Mouse (Mus musculus) embryonic facial prominence, embryonic 15.5 days (tissue): Measurements from ENCODE around the gene 1700061G19Rik. TPM values are rescaled to one million over a fixed set of nuclear protein-coding genes. Genes with fewer than 3 reads are reported as not detected.

Source experiments
- ATAC-seq: fragments of 200-750 bp; cut with Nextera tagmentation; 2 replicates; pipeline ENCODE4 v1.8.0; 2017; ENCODE audit warnings: low read depth, moderate TSS enrichment; ENCODE audit not compliant: insufficient number of reproducible peaks, low FRiP score, low TSS enrichment
- H3K27ac ChIP-seq: fragments of 300-500 bp; sonication (generic); replicated peaks from 2 replicates; pipeline ENCODE4 v1.5.1; 2015; ENCODE audit warnings: mild to moderate bottlenecking, inconsistent platforms
- H3K27me3 ChIP-seq: fragments of 300-500 bp; sonication (generic); 2 replicates; pipeline ENCODE4 v1.6.1; 2015; ENCODE audit warnings: inconsistent platforms
- H3K36me3 ChIP-seq: fragments of 300-500 bp; sonication (generic); 2 replicates; pipeline ENCODE4 v1.6.1; 2015; ENCODE audit warnings: mild to moderate bottlenecking, inconsistent platforms
- H3K4me1 ChIP-seq: fragments of 300-500 bp; sonication (generic); 2 replicates; pipeline ENCODE4 v1.6.1; 2015; ENCODE audit warnings: inconsistent platforms
- H3K4me2 ChIP-seq: fragments of 300-500 bp; sonication (generic); replicated peaks from 2 replicates; pipeline ENCODE4 v1.6.1; 2015; ENCODE audit warnings: mild to moderate bottlenecking, inconsistent platforms
- H3K4me3 ChIP-seq: fragments of 300-500 bp; sonication (generic); replicated peaks from 2 replicates; pipeline ENCODE4 v1.5.1; 2015; ENCODE audit warnings: mild to moderate bottlenecking, inconsistent platforms
- H3K9ac ChIP-seq: fragments of 300-500 bp; sonication (generic); 2 replicates; pipeline ENCODE4 v1.6.1; 2015; ENCODE audit warnings: inconsistent platforms
- H3K9me3 ChIP-seq: fragments of 300-500 bp; sonication (generic); replicated peaks from 2 replicates; pipeline ENCODE4 v1.6.1; 2016; ENCODE audit warnings: inconsistent platforms
- WGBS: fragments of 180-500 bp; shearing (Covaris S2); methylation state at CpG from one replicate; pipeline ENCODE4 v1.1.7; 2015; 5-methylcytosine and 5-hydroxymethylcytosine counted together
- polyA plus RNA-seq: library from polyadenylated mRNA; unstranded; fragments of >200 nt; fragmentation: Nextera tagmentation; extraction: Ambion mirVana; gene quantifications from 2 replicates; pipeline ENCODE4 v1.2.1, GENCODE M21; 2015

1700061G19Rik gene
- polyA plus RNA-seq, 1 experiment from 2014 or later = 0.27 TPM

DNA sequence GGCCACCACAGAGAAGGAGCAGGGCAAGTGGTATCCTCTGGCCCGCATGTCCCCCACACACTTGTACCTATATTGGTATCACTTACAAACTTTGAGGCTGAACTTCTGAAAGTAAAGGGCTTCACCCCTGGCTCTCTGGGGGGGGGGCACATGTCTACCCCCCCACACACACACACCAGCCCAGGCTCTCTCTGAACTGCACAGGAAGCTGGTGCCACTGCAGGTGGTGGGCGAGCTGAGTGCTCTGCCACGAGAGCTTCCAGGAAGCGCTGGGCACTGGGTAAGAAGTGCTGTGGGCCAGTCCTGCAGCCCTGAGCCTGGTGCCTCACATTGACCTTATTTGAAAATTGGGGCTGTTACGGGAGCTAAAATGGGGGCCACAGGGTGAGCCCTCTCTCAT is 31.6 kb upstream of the 1700061G19Rik start:
- Histone ChIP-seq H3K36me3 (no peaks in the 10 kb centered on the region), H3K9ac (no peak overlapping the region), H3K9me3 (no peaks in the 10 kb centered on the region), H3K4me3 (no peak overlapping the region), H3K4me2 (no peak overlapping the region), H3K27ac (no peak overlapping the region), H3K4me1 (no peaks in the 10 kb centered on the region), H3K27me3 (no peaks in the 10 kb centered on the region)
- no peak for ATAC-seq
- 78% methylated on average over 5 of the region's 5 CpGs for WGBS

GRCm38 (mm10) chr17:56848785-56849184 is 26.5 kb upstream of the 1700061G19Rik start:
- Histone ChIP-seq H3K4me2 (no peak overlapping the region), H3K27ac (no peak overlapping the region), H3K4me3 (no peak overlapping the region), H3K27me3 (no peaks in the 10 kb centered on the region), H3K4me1 (no peaks in the 10 kb centered on the region), H3K9ac (no peak overlapping the region), H3K36me3 (no peaks in the 10 kb centered on the region), H3K9me3 (no peaks in the 10 kb centered on the region)
- no peak for ATAC-seq
- 80% methylated on average over 5 of the region's 5 CpGs for WGBS

DNA sequence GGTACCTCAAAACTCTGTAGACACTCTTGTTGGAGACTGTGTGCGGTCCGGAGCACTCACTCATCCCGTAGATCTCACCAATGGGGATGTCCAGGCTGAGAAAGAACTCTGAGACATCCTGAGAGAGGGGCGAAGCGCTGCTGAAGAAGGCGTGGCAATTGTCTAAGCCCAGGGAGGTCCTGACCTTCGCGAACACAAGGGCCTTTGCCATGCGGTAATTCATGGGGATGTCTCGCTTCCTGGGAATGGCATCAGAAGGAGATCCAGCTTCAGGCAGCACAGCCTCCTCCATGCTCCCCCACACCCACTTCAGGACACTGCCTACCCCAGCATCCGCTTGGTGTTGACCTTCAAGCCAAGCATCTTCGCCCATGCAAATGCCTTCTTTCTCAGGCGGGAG is 25.6 kb upstream of the 1700061G19Rik start:
- H3K4me3 ChIP-seq = no peak overlapping the region
- H3K27ac ChIP-seq = no peak overlapping the region
- no peaks in the 10 kb centered on the region for H3K36me3 ChIP-seq
- H3K4me1 ChIP-seq = no peaks in the 10 kb centered on the region
- H3K27me3 ChIP-seq = no peaks in the 10 kb centered on the region
- H3K4me2 ChIP-seq = no peak overlapping the region
- 83% methylated on average over 13 of the region's 13 CpGs for WGBS
- no peak for ATAC-seq
- no peak overlapping the region for H3K9ac ChIP-seq
- H3K9me3 ChIP-seq = no peaks in the 10 kb centered on the region

- no peaks in the 10 kb centered on the region for H3K4me1 ChIP-seq
- H3K27me3 ChIP-seq = no peaks in the 10 kb centered on the region
- 68% methylated on average over 3 of the region's 3 CpGs for WGBS
- no peak overlapping the region for H3K27ac ChIP-seq
- no peak overlapping the region for H3K4me3 ChIP-seq
- H3K4me2 ChIP-seq = no peak overlapping the region
- no peak for ATAC-seq
- no peaks in the 10 kb centered on the region for H3K9me3 ChIP-seq
- no peaks in the 10 kb centered on the region for H3K36me3 ChIP-seq
- H3K9ac ChIP-seq = no peak overlapping the region
Observed at GRCm38 (mm10) chr17:56851167-56851566, 24.1 kb upstream of the 1700061G19Rik start.

DNA sequence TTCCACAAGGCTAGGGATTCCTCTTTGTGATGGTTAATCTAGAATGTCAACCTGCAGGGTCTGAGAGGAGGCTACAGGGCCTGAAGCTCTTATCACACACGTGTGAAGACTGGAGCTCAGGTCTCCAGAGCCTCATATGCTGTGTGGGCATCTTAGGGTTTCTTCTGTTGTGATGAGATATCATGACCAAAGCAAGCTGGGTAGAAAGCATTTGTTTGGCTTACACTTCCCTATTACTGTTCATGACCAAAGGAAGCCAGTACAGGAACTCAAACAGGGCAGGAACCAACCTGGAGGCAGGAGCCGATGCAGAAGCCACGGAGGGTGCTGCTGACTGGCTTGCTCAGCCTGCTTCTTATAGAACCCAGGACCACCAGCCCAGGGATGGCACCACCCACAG is 19.9 kb upstream of the 1700061G19Rik start:
- 69% methylated on average over 3 of the region's 3 CpGs for WGBS
- no peak overlapping the region for H3K4me2 ChIP-seq
- no peaks in the 10 kb centered on the region for H3K36me3 ChIP-seq
- no peaks in the 10 kb centered on the region for H3K4me1 ChIP-seq
- no peak overlapping the region for H3K4me3 ChIP-seq
- no peaks in the 10 kb centered on the region for H3K27me3 ChIP-seq
- H3K27ac ChIP-seq = no peak overlapping the region
- H3K9ac ChIP-seq = no peak overlapping the region
- no peaks in the 10 kb centered on the region for H3K9me3 ChIP-seq
- no peak for ATAC-seq

DNA sequence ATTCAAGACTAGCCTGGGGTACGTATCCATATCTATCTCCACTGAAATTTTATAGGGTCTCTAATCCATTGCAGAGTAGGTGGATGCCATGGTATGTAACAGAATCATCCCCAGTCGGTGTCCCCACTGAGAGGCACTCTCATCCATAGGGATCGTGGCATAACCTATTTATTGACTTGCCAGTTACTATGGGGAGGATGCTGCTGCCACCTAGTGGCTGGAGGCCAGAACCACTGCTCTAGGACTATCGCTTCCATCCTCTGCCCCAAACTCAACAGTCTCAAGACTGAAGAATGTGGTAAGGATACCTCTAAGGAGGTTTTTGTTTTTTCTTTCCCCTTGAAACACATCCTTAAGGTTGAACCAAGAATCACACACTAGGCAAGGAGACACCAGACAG is 17.1 kb upstream of the 1700061G19Rik start:
- Histone ChIP-seq H3K4me1 (no peaks in the 10 kb centered on the region), H3K4me3 (no peak overlapping the region), H3K9ac (no peak overlapping the region), H3K27ac (no peak overlapping the region), H3K4me2 (no peak overlapping the region), H3K27me3 (no peaks in the 10 kb centered on the region), H3K36me3 (no peaks in the 10 kb centered on the region), H3K9me3 (no peaks in the 10 kb centered on the region)
- no peak for ATAC-seq
- 52% methylated on average over 4 of the region's 4 CpGs for WGBS

DNA sequence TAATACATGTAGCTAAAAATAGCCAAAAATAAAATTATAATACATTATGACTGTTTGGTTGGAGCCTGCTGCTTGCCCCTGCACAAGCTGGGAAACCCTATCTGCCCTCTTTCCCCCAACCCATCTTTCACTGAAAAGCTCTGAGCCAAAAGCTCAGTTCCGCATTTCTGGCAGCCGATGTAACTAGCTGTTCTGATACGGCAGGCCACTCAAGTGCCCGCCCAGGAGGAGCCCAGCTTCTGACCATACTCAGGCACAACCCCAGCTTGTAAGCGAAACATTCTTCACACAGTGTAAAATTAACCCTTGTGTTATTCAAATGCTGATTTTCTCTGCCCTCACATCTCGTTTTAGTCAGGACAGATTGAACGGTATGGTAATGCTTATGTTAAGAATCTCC is 16.4 kb upstream of the 1700061G19Rik start:
- no peak for ATAC-seq

DNA sequence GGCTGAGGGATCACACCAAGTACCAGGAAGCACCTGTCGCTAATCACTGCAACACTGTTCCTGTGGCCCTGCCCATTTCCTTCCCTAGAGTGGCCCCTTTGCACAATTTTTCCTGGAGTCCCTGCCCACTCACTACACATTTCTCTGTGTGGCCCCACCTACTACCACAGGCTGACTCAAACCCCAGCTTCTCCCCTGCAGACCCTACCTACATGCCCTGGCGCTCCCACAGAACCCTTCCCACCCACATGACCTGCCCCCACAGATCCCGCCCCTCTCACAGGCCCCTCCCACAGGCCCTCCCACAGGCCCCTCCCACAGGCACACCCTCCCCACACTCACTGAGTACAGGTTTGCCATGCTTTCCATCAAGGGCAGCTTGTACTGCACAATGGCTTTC is 14.1 kb upstream of the 1700061G19Rik start:
- H3K4me3 ChIP-seq = no peak overlapping the region
- WGBS = 43% methylated on average over 3 of the region's 3 CpGs
- ATAC-seq = no peak

More for the DNA sequence above, 16.4 kb upstream of the 1700061G19Rik start:
- 44% methylated on average over 7 of the region's 7 CpGs for WGBS
- H3K27me3 ChIP-seq = no peaks in the 10 kb centered on the region
- H3K9ac ChIP-seq = no peak overlapping the region
- no peak overlapping the region for H3K4me3 ChIP-seq
- H3K4me1 ChIP-seq = no peaks in the 10 kb centered on the region
- no peaks in the 10 kb centered on the region for H3K36me3 ChIP-seq
- H3K27ac ChIP-seq = no peak overlapping the region
- no peak overlapping the region for H3K4me2 ChIP-seq
- H3K9me3 ChIP-seq = no peaks in the 10 kb centered on the region

GRCm38 (mm10) chr17:56866071-56866470 is 9.2 kb upstream of the 1700061G19Rik start:
- no peak for ATAC-seq
- 73% methylated on average over 7 of the region's 7 CpGs for whole genome bisulfite sequencing
- no peaks in the 10 kb centered on the region for H3K9me3 ChIP-seq

More for the DNA sequence above, 14.1 kb upstream of the 1700061G19Rik start:
- H3K9me3 ChIP-seq = no peaks in the 10 kb centered on the region
- no peak overlapping the region for H3K9ac ChIP-seq
- H3K36me3 ChIP-seq = no peaks in the 10 kb centered on the region
- no peak overlapping the region for H3K27ac ChIP-seq
- H3K27me3 ChIP-seq = no peaks in the 10 kb centered on the region
- no peaks in the 10 kb centered on the region for H3K4me1 ChIP-seq
- no peak overlapping the region for H3K4me2 ChIP-seq

GRCm38 (mm10) chr17:56869481-56869977 is 5.7 kb upstream of the 1700061G19Rik start:
- no peak overlapping the region for H3K9ac ChIP-seq
- ATAC-seq = no peak
- no peaks in the 10 kb centered on the region for H3K36me3 ChIP-seq
- no peak overlapping the region for H3K27ac ChIP-seq
- H3K4me1 ChIP-seq = no peaks in the 10 kb centered on the region
- 37% methylated on average over 9 of the region's 9 CpGs for WGBS
- H3K27me3 ChIP-seq = no peaks in the 10 kb centered on the region
- H3K9me3 ChIP-seq = no peaks in the 10 kb centered on the region
- no peak overlapping the region for H3K4me3 ChIP-seq
- H3K4me2 ChIP-seq = no peak overlapping the region

More at GRCm38 (mm10) chr17:56866071-56866470, 9.2 kb upstream of the 1700061G19Rik start:
- Histone ChIP-seq H3K27me3 (no peaks in the 10 kb centered on the region), H3K36me3 (no peaks in the 10 kb centered on the region), H3K4me3 (no peak overlapping the region), H3K4me1 (no peaks in the 10 kb centered on the region), H3K27ac (no peak overlapping the region), H3K4me2 (no peak overlapping the region), H3K9ac (no peak overlapping the region)

GRCm38 (mm10) chr17:56870287-56870953 is 4.9 kb upstream of the 1700061G19Rik start:
- Histone ChIP-seq H3K36me3 (no peaks in the 10 kb centered on the region), H3K9me3 (no peaks in the 10 kb centered on the region), H3K27ac (no peak overlapping the region), H3K4me2 (no peak overlapping the region), H3K27me3 (no peaks in the 10 kb centered on the region), H3K9ac (no peak overlapping the region), H3K4me3 (no peak overlapping the region), H3K4me1 (no peaks in the 10 kb centered on the region)
- ATAC-seq = no peak
- WGBS = 68% methylated on average over 15 of the region's 15 CpGs

DNA sequence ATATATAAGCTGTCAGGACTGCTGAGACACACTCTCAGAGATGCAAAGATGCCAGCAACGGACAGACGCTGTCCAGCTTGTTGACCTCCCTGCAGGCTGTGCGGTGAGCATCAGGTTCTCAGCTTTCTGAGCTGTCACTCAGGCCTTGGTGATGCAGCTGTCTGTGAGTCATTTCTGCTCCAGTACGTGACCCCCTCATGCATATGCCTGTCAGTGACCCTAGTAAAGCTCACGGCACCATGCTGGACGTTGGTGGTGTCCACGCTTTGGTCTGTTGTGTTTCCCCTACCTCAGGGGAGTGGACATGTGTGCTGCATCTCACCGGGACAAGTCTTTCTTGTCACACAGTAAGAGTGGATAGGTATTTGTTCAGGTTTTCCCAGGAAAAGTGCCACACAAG is 3.5 kb upstream of the 1700061G19Rik start:
- no peak for ATAC-seq
- H3K36me3 ChIP-seq = no peaks in the 10 kb centered on the region
- no peaks in the 10 kb centered on the region for H3K27me3 ChIP-seq
- no peak overlapping the region for H3K9ac ChIP-seq
- WGBS = 66% methylated on average over 8 of the region's 8 CpGs
- H3K9me3 ChIP-seq = no peaks in the 10 kb centered on the region
- no peak overlapping the region for H3K4me2 ChIP-seq
- no peak overlapping the region for H3K27ac ChIP-seq
- H3K4me1 ChIP-seq = no peaks in the 10 kb centered on the region
- no peak overlapping the region for H3K4me3 ChIP-seq
